Mouse (Mus musculus) cerebellum, adult (tissue): ENCODE results near the gene Tssk4.

Experiments used
- ATAC-seq: cut with Nextera tagmentation; 2 replicates; pipeline ENCODE4 v1.9.2; 2017; ENCODE audit warnings: mild to moderate bottlenecking, moderate library complexity, mixed read lengths; ENCODE audit not compliant: insufficient number of reproducible peaks, low FRiP score, low TSS enrichment

The Tssk4 gene

DNA sequence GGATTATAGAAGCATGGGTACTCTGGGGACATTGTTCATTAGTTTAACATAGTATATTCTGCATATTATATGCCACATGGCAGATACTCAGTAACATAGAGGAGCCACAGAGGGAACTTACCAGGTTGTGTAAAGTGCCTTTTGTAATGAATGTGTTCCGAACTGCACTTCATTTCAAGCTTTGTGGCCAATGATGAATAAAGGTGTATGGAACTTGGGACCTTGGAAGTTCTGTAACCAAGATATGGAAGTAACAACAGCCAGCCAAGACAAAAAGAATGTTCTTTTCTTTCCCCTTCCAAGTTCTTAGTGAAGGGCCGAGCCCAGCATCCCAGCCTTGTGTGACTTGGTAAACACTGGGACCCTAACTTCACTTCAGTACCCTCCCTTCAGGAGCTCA is at the start of gene Tssk4:
Gene Tssk4, plus strand, starts transcription at position 301 of the 400 bp plus-strand sequence.
- ATAC-seq = no peak

- ATAC-seq = no peak
Observed at GRCm38 (mm10) chr14:55603271-55603632, 46.7 kb upstream of the Tssk4 start, which contains the start of gene Irf9. Gene Irf9 (plus strand): TSS chr14:55603571.

DNA sequence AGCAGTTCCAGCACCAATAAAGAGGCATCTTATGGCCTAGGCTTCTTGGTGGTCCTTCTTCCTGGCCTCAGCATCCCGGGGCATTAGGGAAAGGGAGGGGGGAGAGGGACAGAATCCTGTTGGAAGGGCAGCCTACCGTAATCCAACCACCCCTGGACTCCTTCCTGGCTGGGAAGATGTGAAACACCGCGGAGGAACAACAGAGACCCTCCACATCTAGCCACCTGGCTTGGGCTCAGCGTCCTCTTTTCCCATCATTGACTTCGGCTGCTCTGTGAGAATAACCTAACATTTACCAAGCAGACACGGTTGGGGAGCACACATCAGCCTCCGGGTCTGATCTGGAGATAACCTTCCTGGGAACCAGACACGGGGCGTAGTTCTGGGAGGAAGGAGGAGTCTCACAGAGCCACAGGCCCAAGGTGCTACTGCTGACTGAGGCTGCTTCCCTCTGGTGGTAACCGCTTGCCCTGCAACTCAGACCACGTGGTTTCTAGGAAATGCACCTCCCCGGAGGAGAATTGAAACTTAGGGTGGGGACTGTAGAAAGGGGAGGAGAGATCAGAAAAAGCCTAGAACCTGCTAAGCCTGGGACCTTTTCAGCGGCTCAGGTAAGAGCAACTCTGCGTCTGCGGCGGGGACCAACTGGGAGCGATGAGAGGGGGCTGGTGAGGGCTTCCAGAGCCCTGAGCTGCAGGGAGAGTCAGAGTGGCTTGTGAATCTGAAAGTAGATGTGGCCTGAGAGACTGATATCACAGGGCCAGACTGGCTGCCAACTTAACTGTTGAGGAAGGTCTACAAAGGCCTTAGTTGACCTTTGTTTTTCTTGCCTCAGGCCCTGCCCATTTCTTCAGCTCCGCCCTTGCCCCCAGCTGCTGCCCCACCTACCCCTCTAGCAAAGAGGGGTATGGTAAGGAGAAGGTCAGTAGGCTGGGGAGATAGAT is 46.1 kb upstream of the Tssk4 start:
- ATAC-seq = peak; percentile 93

- ATAC-seq = no peak
Observed at GRCm38 (mm10) chr14:55604823-55605222, 45.2 kb upstream of the Tssk4 start.

- ATAC-seq = no peak
Observed at GRCm38 (mm10) chr14:55605743-55606459, 44.1 kb upstream of the Tssk4 start.

GRCm38 (mm10) chr14:55608339-55608738 is 41.6 kb upstream of the Tssk4 start:
- no peak for ATAC-seq

GRCm38 (mm10) chr14:55613346-55613745 is 36.6 kb upstream of the Tssk4 start:
- ATAC-seq = no peak

DNA sequence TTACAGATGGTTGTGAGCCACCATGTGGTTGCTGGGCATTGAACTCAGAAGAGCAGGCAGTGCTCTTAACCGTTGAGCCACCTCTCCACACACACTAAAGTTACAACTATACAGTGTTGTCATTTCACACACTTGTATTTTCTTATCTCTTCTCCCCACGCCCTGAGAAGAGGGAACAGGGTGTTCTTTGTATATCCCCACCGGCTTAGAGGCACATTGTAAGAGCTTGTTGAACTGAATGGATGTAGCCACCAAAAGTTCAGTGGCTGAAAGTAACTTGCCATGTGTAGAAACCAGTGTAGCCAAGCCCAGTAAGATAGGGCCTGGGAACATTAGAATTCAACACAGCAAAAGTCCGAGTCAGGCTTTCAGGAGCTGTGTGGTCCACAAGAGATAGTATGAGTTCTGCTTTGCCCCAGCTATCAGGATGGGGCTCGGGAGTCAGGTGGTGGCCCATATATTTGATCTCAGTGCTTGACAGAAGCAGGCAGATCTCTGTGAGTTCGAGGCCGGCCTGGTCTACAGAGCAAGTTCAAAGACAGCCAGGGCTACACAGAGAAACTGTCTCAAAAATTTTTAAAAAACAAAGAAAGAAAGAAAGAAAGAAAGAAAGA is 35.3 kb upstream of the Tssk4 start:
- no peak for ATAC-seq

- ATAC-seq = no peak
Observed at GRCm38 (mm10) chr14:55615876-55616275, 34.1 kb upstream of the Tssk4 start.

DNA sequence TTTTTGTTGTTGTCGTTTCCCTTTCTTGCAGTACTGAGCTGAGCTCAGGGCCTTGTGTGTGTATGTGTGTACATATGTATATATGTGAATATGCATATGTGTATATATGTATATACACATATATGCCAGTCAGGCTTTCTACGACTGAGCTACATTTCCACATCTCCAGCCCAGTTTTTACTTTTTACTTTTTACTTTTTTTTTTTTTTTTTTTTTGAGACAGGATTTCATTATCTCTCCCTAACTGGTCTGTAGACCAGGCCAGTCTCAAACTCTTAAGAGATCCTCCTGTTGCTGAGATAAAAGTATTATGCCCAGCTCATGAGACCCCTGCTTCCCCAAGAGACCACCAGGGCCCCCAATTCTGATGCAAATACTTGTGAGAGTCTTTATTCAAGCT is 33.1 kb upstream of the Tssk4 start:
- no peak for ATAC-seq

DNA sequence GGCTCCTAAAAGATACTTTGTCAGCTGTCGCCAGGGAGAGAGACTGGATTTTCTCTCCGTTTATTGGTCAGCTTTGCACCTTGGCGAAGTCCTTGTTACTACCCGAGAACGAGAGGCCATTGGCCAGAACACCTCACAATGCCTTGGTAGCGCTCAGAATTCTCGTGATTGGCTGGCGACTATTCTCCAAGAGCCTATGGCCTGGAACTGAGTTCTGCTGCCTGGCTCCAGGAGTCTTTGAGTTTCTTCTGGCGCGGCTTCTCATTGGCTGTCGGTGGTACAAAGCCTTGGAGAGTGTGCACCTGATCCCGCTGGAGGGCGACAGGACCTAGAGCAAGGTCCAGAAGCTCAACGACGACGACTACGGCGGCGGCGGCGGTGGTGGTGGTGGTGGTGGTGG is 32.2 kb upstream of the Tssk4 start, which contains the start of gene Rec8:
Gene Rec8, plus strand, starts transcription at position 216 of the 400 bp plus-strand sequence.
- peak; percentile 96 for ATAC-seq

DNA sequence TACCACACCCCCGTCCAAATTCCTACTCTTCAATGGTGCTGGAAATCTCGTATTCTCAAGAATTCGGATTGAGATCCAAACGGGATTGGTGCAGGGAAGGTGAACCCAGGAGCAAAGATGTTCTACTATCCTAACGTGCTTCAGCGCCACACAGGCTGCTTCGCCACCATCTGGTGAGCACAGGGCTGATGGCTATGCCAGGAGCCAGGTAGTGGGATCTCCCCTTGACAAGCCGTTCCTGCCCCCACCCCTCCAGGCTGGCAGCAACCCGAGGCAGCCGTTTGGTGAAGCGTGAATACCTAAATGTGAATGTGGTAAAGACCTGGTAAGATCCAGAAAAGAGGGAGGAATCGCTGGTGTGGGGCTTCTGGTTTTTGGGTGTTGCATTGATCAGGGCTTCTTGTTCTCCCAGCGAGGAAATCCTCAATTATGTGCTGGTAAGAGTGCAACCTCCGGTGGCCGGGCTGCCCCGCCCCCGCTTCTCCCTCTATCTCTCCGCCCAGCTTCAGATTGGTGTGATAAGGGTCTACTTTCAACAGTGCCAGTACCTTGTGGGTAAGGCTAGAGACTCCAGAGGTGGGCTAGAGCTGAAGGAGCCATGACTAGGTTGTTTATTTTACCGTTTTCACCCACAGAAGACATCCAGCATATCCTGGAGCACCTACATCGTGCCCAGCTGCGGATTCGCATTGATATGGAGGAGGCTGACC is 31.3 kb upstream of the Tssk4 start:
- ATAC-seq = no peak

GRCm38 (mm10) chr14:55628077-55628827 is 21.7 kb upstream of the Tssk4 start:
- ATAC-seq = no peak

GRCm38 (mm10) chr14:55629312-55629711 is 20.7 kb upstream of the Tssk4 start:
- ATAC-seq = no peak

- ATAC-seq = peak; percentile 27; the same call in 1 of the 2 replicates
Observed at GRCm38 (mm10) chr14:55634874-55635522, 15.0 kb upstream of the Tssk4 start.

DNA sequence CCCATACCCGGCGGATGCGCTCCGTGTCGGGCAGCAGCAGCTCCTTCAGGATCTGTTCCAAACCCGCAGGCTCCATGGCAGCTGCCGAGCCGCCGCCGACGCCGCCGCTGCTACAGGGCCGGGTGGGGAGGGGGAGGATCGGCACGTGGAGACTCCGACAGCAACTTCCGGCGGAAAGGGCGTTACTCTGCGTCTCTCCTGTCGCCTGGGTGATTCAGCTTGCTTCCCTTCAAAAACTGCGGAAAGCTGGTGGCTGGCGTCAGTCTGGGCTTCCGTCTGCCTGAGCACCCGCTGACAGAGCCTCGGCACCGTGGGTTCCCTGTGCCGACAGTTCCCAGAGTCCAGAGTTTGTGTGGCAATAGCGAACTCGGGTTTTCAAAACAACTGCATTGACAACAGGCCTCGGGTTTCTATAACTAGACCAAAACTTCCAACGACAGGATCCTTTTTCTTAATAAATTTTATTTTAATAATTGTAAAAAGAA is 14.4 kb upstream of the Tssk4 start, which contains the start of gene Ipo4:
Gene Ipo4, minus strand, starts transcription at position 435 of the 485 bp plus-strand sequence.
- peak; percentile 84 for ATAC-seq

DNA sequence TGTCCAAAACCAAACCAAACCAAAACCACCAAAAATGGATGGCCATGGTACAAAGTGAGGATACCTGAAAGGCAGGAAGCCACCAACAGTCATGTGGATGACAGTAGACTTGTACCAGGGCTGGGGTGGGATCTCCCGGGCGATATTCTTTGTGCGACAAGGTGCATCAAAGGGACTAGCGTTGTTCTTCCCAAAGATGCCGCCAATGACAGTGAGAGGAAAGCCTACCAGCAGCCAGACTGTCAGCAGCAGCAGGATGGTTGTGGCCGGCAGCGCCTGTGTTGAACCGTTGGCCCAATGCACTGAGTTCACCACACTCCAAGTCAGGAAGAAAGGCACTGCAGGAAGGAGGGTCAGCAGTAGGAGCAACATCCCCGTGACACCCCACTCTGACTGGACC is 12.2 kb upstream of the Tssk4 start, which contains the start of gene Gm49378:
Gene Gm49378, minus strand, starts transcription at position 101 of the 400 bp plus-strand sequence.
- no peak for ATAC-seq

DNA sequence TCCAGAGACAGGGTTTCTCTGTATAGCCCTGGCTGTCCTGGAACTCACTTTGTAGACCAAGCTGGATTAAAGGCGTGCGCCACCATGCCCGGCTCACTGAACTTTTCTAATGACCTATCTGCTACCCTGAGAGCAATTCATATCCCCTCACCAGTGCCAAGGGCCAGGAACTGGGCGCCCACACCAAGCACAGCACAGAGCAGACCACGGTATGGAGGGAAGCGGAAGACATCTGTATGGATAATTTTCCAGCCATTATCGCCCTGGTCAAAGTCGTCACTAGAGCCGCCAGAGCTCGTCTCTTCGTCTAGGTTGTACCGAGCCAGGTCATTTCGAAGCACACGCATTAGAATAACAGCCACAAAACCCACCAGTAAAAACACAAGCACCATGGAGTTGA is 9.2 kb upstream of the Tssk4 start:
- ATAC-seq = no peak

GRCm38 (mm10) chr14:55641291-55641690 is 8.7 kb upstream of the Tssk4 start:
- no peak for ATAC-seq
